Mouse (Mus musculus): Measurements from ENCODE around the gene Gm19402.

Gene Gm19402

GRCm38 (mm10) chr10:77666342-77666741, 24.2 kb downstream of the Gm19402 start:
- no peak for DNase-seq (ENCODE audit: low read depth, low spot score)

- peak; percentile 21 for DNase-seq (ENCODE audit: low read depth, low spot score)
Measured at GRCm38 (mm10) chr10:77663949-77664665, 26.4 kb downstream of the Gm19402 start.

- no peak for DNase-seq (ENCODE audit: low read depth, low spot score)
Measured at GRCm38 (mm10) chr10:77658286-77658994, 32.1 kb downstream of the Gm19402 start.

- no peak for DNase-seq (ENCODE audit: low read depth, low spot score)
Measured at GRCm38 (mm10) chr10:77652046-77652445, 38.5 kb downstream of the Gm19402 start.

GRCm38 (mm10) chr10:77647901-77648300, 42.7 kb downstream of the Gm19402 start:
- DNase-seq (ENCODE audit: low read depth, low spot score) = peak; percentile 33

GRCm38 (mm10) chr10:77647461-77647860, 43.1 kb downstream of the Gm19402 start:
- DNase-seq (ENCODE audit: low read depth, low spot score) = no peak

- DNase-seq (ENCODE audit: low read depth, low spot score) = no peak
Measured at GRCm38 (mm10) chr10:77645571-77645970, 45.0 kb downstream of the Gm19402 start.

GRCm38 (mm10) chr10:77643160-77643559, 47.4 kb downstream of the Gm19402 start:
- DNase-seq (ENCODE audit: low read depth, low spot score) = no peak

Measured in R1 (cell line).